Mouse (Mus musculus): ENCODE results near the gene Tspan32. TPM values are rescaled to one million over a fixed set of nuclear protein-coding genes. Genes with fewer than 3 reads are reported as not detected.

Gene Tspan32
- 4.4 and 4.6 TPM in 2 replicates for polyA plus RNA-seq (2014; fragmentation: Nextera tagmentation; extraction: Ambion mirVana)

DNA sequence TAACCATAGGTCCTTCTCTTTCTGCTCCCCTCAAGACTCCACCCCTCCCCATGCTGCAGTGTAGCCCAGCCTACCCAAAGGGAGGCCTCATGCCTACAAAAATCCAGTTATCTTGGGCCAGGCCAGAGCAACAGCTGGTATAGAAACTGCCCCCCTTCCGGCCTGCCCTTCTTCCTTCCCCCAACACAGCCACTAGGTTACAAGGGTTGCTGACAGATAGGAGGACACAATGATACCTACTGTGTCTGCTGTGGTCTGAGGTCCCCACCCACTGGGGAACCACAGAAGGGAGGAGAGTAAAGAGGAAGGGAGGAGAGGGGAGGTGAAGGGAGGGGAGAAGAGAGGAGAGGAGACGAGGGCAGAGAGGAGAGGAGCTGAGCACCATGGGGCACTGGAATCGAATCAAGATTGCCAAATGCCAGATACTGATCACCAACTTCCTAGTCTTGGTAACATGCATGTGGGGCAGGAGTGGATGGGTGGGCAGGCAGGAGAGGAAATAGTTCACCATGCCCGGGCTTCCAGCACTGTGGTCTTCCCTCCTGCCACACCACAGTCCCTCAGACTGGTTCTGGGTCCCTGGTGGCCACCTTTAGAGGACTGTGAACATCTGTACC is at the start of gene Tspan32:
TSS of gene Tspan32 (plus strand) at position 320 of the 617 bp plus-strand sequence.
- no peak within 1 kb of the TSS for H3K4me3 ChIP-seq (ENCODE audit: low read depth, low read length)
- no peak within 1 kb of the TSS; the same call in 1 of the 2 replicates for H3K9ac ChIP-seq (ENCODE audit: low read length)
- no peaks in the 10 kb centered on the region for H3K27me3 ChIP-seq (ENCODE audit: control insufficient read depth, insufficient read depth, low read length)
- H3K4me2 ChIP-seq (ENCODE audit: low read depth), result no peak within 1 kb of the TSS
- H3K4me1 ChIP-seq (ENCODE audit: control insufficient read depth, insufficient read depth, low read length), result no peaks in the 10 kb centered on the region
- no peaks in the 10 kb centered on the region for H3K36me3 ChIP-seq (ENCODE audit: control insufficient read depth, insufficient read depth, low read length)
- 0 out of 2 replicates have a peak within 1 kb of the TSS, but pooled peaks have one; percentile 14 for H3K27ac ChIP-seq (ENCODE audit: low read depth, low read length)
- no peaks in the 10 kb centered on the region for H3K9me3 ChIP-seq (ENCODE audit: control insufficient read depth, low read length)
- no peak for ATAC-seq (ENCODE audit: insufficient read depth, low FRiP score, low TSS enrichment)
- 73% methylated on average over 4 of the region's 4 CpGs for WGBS
- peak; percentile 4 for DNase-seq (ENCODE audit: low spot score)

- DNase-seq (ENCODE audit: low spot score) (no peak), ATAC-seq (ENCODE audit: insufficient read depth, low FRiP score, low TSS enrichment) (no peak)
- Histone ChIP-seq H3K9me3 (ENCODE audit: control insufficient read depth, low read length) (no peaks in the 10 kb centered on the region), H3K27me3 (ENCODE audit: control insufficient read depth, insufficient read depth, low read length) (no peaks in the 10 kb centered on the region), H3K4me3 (ENCODE audit: low read depth, low read length) (no peak overlapping the region), H3K27ac (ENCODE audit: low read depth, low read length) (no peak overlapping the region), H3K4me1 (ENCODE audit: control insufficient read depth, insufficient read depth, low read length) (no peaks in the 10 kb centered on the region), H3K9ac (ENCODE audit: low read length) (no peak overlapping the region), H3K36me3 (ENCODE audit: control insufficient read depth, insufficient read depth, low read length) (no peaks in the 10 kb centered on the region), H3K4me2 (ENCODE audit: low read depth) (no peak overlapping the region)
- 84% methylated on average over 2 of the region's 2 CpGs for WGBS
Measured at GRCm38 (mm10) chr7:142956018-142956417, 48.8 kb upstream of the Tspan32 start.

DNA sequence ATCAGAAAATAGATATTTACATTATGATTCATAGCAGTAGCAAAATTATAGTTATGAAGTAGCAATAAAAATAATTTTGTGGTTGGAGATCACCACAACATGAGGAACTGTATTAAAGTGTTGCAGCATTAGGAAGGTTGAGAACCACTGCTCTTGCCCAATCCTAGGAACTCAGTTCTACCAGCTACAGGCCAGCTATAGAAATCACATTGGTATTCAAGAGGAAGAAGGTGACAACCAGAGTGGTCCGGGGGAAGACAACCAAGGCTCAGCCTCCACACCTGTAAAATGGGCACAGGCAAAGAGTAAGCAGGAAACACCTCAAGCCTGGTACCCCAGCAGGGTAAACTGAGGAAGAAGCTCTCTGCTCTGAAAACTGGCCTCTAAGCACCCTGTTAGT is 46.0 kb upstream of the Tspan32 start:
- Histone ChIP-seq H3K36me3 (ENCODE audit: control insufficient read depth, insufficient read depth, low read length) (no peaks in the 10 kb centered on the region), H3K4me2 (ENCODE audit: low read depth) (no peak overlapping the region), H3K9ac (ENCODE audit: low read length) (no peak overlapping the region), H3K9me3 (ENCODE audit: control insufficient read depth, low read length) (no peaks in the 10 kb centered on the region), H3K27me3 (ENCODE audit: control insufficient read depth, insufficient read depth, low read length) (no peaks in the 10 kb centered on the region), H3K4me1 (ENCODE audit: control insufficient read depth, insufficient read depth, low read length) (no peaks in the 10 kb centered on the region), H3K4me3 (ENCODE audit: low read depth, low read length) (no peak overlapping the region), H3K27ac (ENCODE audit: low read depth, low read length) (no peak overlapping the region)
- DNase-seq (ENCODE audit: low spot score) (no peak), ATAC-seq (ENCODE audit: insufficient read depth, low FRiP score, low TSS enrichment) (no peak)
- WGBS, result 89% methylated on average over 1 of the region's 1 CpGs

DNA sequence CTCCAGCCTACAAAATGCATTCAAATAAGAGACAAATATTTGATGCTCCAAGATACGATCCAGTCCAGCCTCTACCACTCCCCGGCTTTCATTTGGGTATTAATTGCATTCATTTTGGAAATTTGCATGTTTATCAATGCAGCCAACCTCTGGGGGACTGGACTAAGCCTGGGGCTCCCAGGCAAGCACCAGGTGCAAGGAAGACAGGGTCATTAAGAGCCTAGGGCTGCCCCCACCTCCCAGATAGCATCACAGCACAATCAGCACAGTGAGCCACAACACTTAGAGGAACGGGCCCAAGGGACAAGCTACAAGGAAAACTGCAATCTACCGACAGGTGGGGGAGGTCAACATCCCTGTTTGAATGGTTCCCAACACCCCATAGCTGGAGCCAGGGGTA is 45.1 kb upstream of the Tspan32 start:
- no peak overlapping the region for H3K4me2 ChIP-seq (ENCODE audit: low read depth)
- H3K4me3 ChIP-seq (ENCODE audit: low read depth, low read length), result no peak overlapping the region
- H3K27ac ChIP-seq (ENCODE audit: low read depth, low read length), result no peak overlapping the region
- no peaks in the 10 kb centered on the region for H3K36me3 ChIP-seq (ENCODE audit: control insufficient read depth, insufficient read depth, low read length)
- H3K9ac ChIP-seq (ENCODE audit: low read length), result no peak overlapping the region
- DNase-seq (ENCODE audit: low spot score) (no peak), ATAC-seq (ENCODE audit: insufficient read depth, low FRiP score, low TSS enrichment) (no peak)
- 78% methylated on average over 4 of the region's 4 CpGs for WGBS
- no peaks in the 10 kb centered on the region for H3K27me3 ChIP-seq (ENCODE audit: control insufficient read depth, insufficient read depth, low read length)
- H3K9me3 ChIP-seq (ENCODE audit: control insufficient read depth, low read length), result no peaks in the 10 kb centered on the region
- no peaks in the 10 kb centered on the region for H3K4me1 ChIP-seq (ENCODE audit: control insufficient read depth, insufficient read depth, low read length)

DNA sequence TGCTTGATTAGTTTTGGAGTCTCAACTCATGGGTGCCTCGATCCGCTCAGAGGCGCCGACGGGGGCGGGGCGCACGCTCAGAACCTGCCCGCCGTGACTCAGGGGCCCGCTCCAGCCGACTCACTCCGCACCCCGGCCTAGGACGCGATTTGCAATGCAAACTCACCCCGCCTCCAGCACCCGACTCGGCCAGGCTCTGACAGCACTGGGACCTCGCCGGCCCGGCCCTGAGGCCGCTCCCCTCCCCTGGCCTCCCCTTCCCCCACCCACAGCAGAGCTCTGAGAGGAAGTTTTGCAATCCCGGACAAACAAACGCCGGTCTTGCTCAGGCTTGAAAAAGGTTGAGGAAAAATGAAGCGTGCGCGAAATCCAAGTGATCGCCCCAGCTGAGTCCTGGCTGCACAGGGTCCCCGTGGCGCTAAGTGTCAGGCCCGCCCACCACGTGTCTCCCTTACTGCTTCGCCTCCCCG is 37.4 kb upstream of the Tspan32 start:
- Histone ChIP-seq H3K27me3 (ENCODE audit: control insufficient read depth, insufficient read depth, low read length) (peaks cover 49% of the 10 kb centered on the region), H3K4me3 (ENCODE audit: low read depth, low read length) (peak overlapping the region; percentile 40), H3K9me3 (ENCODE audit: control insufficient read depth, low read length) (no peaks in the 10 kb centered on the region), H3K36me3 (ENCODE audit: control insufficient read depth, insufficient read depth, low read length) (no peaks in the 10 kb centered on the region), H3K27ac (ENCODE audit: low read depth, low read length) (no peak overlapping the region), H3K9ac (ENCODE audit: low read length) (peak overlapping the region; percentile 29), H3K4me2 (ENCODE audit: low read depth) (peak overlapping the region; percentile 86), H3K4me1 (ENCODE audit: control insufficient read depth, insufficient read depth, low read length) (peaks cover 12% of the 10 kb centered on the region; the same call in 1 of the 2 replicates)
- DNase-seq (ENCODE audit: low spot score) (no peak), ATAC-seq (ENCODE audit: insufficient read depth, low FRiP score, low TSS enrichment) (0 out of 2 replicates have a peak, but pooled peaks have one; percentile 38)
- WGBS, result under 1% methylated on average over 35 of the region's 36 CpGs

GRCm38 (mm10) chr7:142967884-142968808 is 36.7 kb upstream of the Tspan32 start:
- ATAC-seq (ENCODE audit: insufficient read depth, low FRiP score, low TSS enrichment), result 0 out of 2 replicates have a peak, but pooled peaks have one; percentile 58
- H3K4me1 ChIP-seq (ENCODE audit: control insufficient read depth, insufficient read depth, low read length), result peaks cover 12% of the 10 kb centered on the region; the same call in 1 of the 2 replicates
- peak; percentile 82 for DNase-seq (ENCODE audit: low spot score)
- peak overlapping the region; percentile 29 for H3K9ac ChIP-seq (ENCODE audit: low read length)
- peaks cover 49% of the 10 kb centered on the region for H3K27me3 ChIP-seq (ENCODE audit: control insufficient read depth, insufficient read depth, low read length)
- under 1% methylated on average over 88 of the region's 90 CpGs for WGBS
- no peak overlapping the region for H3K27ac ChIP-seq (ENCODE audit: low read depth, low read length)
- peak overlapping the region; percentile 40 for H3K4me3 ChIP-seq (ENCODE audit: low read depth, low read length)
- H3K4me2 ChIP-seq (ENCODE audit: low read depth), result peak overlapping the region; percentile 86
- no peaks in the 10 kb centered on the region for H3K9me3 ChIP-seq (ENCODE audit: control insufficient read depth, low read length)
- no peaks in the 10 kb centered on the region for H3K36me3 ChIP-seq (ENCODE audit: control insufficient read depth, insufficient read depth, low read length)

GRCm38 (mm10) chr7:142968809-142969511 is 35.9 kb upstream of the Tspan32 start, which contains the start of gene Ascl2:
Gene Ascl2, minus strand, starts transcription at chr7:142969264.
- Histone ChIP-seq H3K4me1 (ENCODE audit: control insufficient read depth, insufficient read depth, low read length) (peaks cover 12% of the 10 kb centered on the region; the same call in 1 of the 2 replicates), H3K4me3 (ENCODE audit: low read depth, low read length) (peak within 1 kb of the TSS; percentile 40)

GRCm38 (mm10) chr7:142981908-142982307 is 22.9 kb upstream of the Tspan32 start:
- H3K4me1 ChIP-seq (ENCODE audit: control insufficient read depth, insufficient read depth, low read length), result no peaks in the 10 kb centered on the region
- no peaks in the 10 kb centered on the region for H3K36me3 ChIP-seq (ENCODE audit: control insufficient read depth, insufficient read depth, low read length)
- no peak overlapping the region for H3K9ac ChIP-seq (ENCODE audit: low read length)
- H3K4me2 ChIP-seq (ENCODE audit: low read depth), result no peak overlapping the region
- H3K4me3 ChIP-seq (ENCODE audit: low read depth, low read length), result no peak overlapping the region
- H3K9me3 ChIP-seq (ENCODE audit: control insufficient read depth, low read length), result no peaks in the 10 kb centered on the region
- no peak overlapping the region for H3K27ac ChIP-seq (ENCODE audit: low read depth, low read length)
- no peaks in the 10 kb centered on the region for H3K27me3 ChIP-seq (ENCODE audit: control insufficient read depth, insufficient read depth, low read length)
- WGBS, result 75% methylated on average over 4 of the region's 4 CpGs
- ATAC-seq (ENCODE audit: insufficient read depth, low FRiP score, low TSS enrichment), result no peak
- no peak for DNase-seq (ENCODE audit: low spot score)

More at GRCm38 (mm10) chr7:142968809-142969511, 35.9 kb upstream of the Tspan32 start, which contains the start of gene Ascl2:
- no peaks in the 10 kb centered on the region for H3K36me3 ChIP-seq (ENCODE audit: control insufficient read depth, insufficient read depth, low read length)
- no peaks in the 10 kb centered on the region for H3K9me3 ChIP-seq (ENCODE audit: control insufficient read depth, low read length)
- no peak within 1 kb of the TSS for H3K27ac ChIP-seq (ENCODE audit: low read depth, low read length)
- peaks cover 49% of the 10 kb centered on the region for H3K27me3 ChIP-seq (ENCODE audit: control insufficient read depth, insufficient read depth, low read length)
- peak within 1 kb of the TSS; percentile 86 for H3K4me2 ChIP-seq (ENCODE audit: low read depth)
- DNase-seq (ENCODE audit: low spot score), result peak; percentile 60
- peak within 1 kb of the TSS; percentile 29; the same call in 1 of the 2 replicates for H3K9ac ChIP-seq (ENCODE audit: low read length)
- WGBS, result under 1% methylated on average over 51 of the region's 51 CpGs
- ATAC-seq (ENCODE audit: insufficient read depth, low FRiP score, low TSS enrichment), result peak; percentile 72; the same call in 1 of the 2 replicates
